Mouse (Mus musculus) gastrocnemius, postnatal 10 days (tissue): ENCODE measurements around the gene Ano9. TPM values are rescaled to one million over a fixed set of nuclear protein-coding genes. Genes with fewer than 3 reads are reported as not detected.

ENCODE experiments used
- DNase-seq: peaks from one replicate; pipeline ENCODE4 v3.0.0; 2021; ENCODE audit warnings: mixed read lengths
- total RNA-seq, 2 experiments: library from RNA; stranded (reverse); gene quantifications; 2 replicates each; pipeline ENCODE4 v1.2.3; 2021

The Ano9 gene
- total RNA-seq, 2 experiments from 2014 or later, result not detected

DNA sequence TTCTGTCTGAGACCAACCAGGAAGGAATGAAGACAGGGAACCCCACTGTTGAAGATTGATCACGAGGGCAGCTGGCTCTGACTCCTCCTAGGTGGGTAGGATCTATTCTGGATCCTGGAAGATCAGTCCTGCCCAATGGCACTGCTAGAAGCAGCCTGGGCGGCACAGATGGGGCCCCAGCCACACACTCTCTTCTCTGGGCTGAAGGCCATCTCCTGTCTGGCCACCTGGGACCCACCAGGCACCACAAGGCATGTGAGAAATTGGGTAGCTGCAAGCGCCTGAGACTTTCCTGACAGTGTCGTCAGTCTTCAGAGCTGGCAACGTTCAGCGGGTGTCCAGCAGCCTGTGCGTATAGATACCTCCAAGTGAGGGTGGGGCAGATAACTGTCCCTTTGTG lies 55.1 kb downstream of the Ano9 start:
- DNase-seq, result no peak

DNA sequence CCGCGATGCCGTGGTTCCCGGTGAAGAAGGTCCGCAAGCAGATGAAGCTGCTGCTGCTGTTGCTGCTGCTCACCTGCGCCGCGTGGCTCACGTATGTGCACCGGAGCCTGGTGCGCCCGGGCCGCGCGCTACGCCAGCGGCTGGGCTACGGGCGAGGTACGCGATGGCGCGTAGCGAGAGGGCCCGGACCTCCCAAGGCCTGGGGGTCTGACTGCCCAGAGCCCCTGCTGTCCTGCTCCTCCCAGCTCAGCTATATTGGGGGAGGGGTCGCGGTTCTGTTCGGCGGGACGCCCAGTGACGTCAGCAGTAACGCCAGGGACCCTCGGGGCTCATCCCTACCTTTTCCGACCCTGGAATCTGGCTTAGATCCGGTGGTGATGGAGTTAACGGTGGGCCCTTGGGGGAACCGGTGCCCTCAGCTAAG lies 56.3 kb downstream of the Ano9 start:
- DNase-seq, result no peak

DNA sequence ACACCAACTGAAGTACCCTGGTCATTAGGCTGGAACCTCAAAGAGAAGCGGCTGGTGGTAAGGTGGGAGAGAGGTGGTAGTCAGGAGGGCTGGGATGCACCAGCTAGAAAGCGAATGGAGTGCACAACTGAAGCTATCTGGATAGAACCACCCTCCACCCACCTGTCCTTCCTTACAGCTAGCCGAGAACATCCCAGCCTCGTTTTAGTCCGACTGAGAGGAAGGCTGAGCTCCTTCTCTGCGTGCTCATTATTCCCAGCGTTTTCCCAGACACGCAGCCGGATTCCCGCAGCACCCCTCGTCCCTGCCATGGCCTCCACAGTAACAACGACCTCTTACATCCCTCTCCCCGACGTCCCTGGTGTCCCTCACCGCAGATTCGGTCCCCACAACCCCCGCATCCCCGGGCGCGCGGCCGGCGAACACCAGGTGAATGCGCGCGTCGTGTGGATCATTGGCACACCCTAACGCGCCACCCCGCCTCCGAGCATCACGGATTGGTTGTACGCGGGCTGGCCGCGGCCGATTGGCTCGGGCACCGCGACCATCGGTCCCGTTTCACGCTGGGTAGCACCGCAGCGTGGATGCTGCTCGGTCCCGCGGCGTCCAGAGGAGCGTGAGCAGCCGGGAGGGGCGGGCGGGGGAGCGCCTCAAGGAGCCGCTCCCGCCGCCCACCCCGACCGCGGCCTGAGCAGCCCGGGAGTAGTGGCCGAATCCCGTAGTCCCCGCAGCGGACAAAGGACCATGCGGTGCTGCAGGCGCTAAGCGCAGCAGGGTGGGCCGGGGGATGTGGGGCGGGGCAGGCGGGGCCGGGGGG lies 57.0 kb downstream of the Ano9 start, which contains the start of gene B4galnt4:
TSS of gene B4galnt4 (plus strand) at position 679 of the 817 bp plus-strand sequence.
- peak; percentile 56 for DNase-seq

DNA sequence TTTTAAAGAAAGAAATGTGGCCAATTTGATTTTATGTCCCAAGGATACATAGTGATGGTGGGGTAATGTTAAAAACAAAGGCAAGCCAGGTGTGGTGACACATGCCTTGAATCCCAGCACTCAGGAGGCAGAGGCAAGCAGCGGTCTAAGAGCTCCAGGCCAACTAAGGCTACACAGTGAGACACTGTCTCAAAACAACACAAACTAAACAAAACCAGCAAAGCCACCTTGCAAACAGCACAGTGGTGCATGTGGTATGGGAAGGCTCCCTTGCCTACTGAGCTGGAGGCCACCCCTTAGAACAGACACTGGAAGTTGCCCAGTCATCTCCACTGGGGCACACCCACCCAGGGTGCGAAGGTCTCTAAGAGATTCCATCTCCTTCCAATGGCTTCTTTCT lies 57.7 kb downstream of the Ano9 start:
- no peak for DNase-seq

DNA sequence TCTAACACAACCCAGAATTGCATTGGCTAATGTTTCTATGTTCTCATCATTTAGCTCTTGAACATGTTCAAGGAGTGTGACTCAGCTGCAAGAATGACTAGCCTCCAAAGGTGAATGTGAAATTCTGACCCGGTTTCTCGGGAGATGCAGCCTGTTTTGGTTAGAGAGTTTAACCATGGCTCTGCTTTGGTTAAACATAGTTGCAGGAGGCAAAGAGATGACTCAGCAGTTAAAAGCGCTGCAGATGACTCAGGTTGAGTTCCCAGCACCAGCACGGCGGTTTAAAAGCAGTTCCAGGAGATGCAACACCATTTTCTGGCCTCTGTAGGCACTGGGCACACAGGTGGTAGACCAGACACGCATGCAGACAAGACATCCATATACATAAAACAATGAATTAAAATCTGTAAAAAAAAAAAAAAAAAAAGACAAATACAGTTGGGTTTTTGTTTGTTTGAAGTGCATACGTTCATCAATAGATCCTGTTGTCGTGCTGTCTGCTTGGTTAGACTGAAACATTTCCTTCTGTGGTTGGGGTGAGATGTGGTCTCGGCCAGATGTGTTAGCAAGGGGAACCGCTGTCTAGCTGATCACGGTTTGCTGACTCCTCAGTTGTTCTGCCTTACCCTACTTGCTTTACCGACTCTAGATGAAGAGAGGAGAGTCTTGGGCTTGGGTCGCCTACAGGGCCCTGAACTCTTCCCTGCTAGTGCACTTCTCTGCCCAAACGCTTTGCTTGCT lies 58.8 kb downstream of the Ano9 start:
- DNase-seq, result no peak

DNA sequence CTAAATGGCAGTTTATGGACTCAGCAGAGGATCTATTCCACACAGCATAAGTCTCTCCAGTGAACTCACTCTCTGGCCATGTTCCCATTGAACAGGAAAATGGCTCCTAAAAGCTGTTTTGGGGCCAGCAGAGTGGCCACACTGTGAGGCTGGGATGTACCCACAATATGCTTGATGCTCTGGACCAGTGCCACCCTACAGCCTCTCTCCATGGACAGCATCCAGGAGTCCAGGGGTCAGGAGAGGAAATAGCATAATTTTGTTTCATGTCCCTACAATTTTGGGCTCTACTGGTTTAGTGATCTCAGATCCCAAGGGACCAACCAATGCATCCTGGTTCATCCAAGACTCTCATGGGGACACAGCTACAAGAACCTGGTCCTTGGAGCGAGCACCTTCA lies 60.1 kb downstream of the Ano9 start:
- DNase-seq, result no peak

DNA sequence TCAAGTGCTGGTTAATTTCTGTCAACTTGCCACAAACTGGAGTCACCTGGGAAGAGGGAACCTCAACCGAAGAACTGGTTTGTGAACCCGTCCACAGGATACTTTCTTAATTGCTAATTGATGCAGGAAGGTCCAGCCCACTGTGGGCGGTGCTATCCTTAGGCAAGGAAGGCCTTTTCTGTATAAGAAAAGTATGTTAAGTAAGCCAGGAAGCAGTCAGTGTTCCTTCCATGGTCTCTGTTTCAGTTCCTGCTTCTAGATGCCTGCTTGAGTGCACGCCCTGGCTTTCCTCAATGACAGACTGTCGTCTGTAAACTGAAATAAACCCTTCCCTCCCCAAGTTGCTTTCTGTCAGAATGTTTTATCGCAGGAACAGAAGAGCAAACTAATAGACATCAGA lies 60.6 kb downstream of the Ano9 start:
- no peak for DNase-seq

DNA sequence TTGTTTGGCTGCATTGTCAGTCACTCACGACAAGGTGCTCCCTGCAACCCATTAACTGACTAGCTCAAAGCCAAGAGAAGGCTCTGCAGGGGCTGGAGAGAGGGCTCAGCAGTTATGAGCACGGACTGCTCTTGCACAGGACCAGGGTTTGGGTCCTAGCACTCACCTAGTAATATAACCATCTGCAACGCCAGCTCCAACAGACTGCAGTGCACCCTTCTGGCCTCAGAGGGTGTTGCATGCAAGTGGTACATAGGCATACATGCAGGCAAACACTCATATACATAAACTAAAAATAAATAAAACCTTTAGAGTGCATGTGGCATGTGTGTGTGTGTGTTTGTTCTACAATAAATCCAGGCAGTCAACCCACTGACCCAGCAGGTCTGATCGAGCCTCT lies 61.8 kb downstream of the Ano9 start:
- DNase-seq, result no peak

DNA sequence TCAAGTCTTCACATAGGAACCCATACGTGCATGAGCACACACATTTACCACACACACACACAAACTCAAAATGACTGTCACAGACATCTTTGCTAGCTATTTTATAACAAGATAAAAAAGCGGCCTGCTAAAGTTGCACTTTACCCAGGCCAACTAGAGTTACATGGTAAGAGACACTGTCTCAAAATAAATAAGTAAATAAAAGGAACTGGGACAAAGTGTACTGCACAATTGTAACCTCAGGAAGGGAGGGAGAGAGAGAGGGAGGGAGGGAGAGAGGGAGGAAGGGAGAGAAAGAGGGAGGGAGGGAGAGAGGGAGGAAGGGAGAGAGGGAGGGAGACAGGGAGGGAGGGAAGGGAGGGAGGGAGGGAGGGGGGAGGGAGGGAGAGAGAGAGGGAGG lies 65.2 kb downstream of the Ano9 start:
- no peak for DNase-seq

DNA sequence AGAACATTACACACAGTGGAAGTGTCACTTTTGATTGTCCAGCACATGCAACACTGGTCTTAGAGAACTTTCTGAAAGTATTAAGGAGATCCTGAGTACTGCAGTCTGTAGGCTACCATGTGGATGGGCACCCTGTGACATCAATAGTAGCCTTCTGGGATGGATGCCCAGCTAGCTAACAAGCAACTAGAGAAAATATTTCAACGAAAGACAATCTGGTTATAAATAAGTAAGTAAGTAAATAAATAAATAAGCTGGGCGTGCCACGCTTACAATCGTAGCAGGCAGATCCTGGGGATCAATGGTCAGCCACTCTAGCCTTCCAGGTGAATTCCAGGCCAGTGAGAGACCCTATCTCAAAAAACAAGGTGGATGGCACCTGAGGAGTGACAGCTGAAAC lies 65.6 kb downstream of the Ano9 start:
- DNase-seq, result no peak

Other genes starting within 250 kb of the Ano9 start
- gene Psmd13, start 235.8 kb downstream of the Ano9 start, total RNA-seq, result 100 to 1,000 TPM; 104 to 105 TPM
- gene Sirt3, start 235.5 kb downstream of the Ano9 start, total RNA-seq, result 10 to 100 TPM; 16.3 to 19.1 TPM
- gene Cox8b, start 217.4 kb downstream of the Ano9 start, total RNA-seq, result 1,000 to 10,000 TPM in 1 of 2 experiments, 100 to 1,000 TPM in 1; 998 to 1,003 TPM
- gene Nlrp6, start 196.9 kb downstream of the Ano9 start, total RNA-seq, result not detected
- 10 to 100 TPM in 1 of 2 experiments, 1 to 10 TPM in 1; 7.6 to 13.1 TPM for gene Pgghg, start 176.4 kb downstream of the Ano9 start, total RNA-seq
- 1 to 10 TPM in 1 of 2 experiments, under 1 TPM in 1; 0.54 to 6.9 TPM for gene Ifitm5, start 167.5 kb downstream of the Ano9 start, total RNA-seq
- gene Gm45717, start 161.9 kb downstream of the Ano9 start, total RNA-seq, result not detected
- gene Ifitm2, start 161.8 kb downstream of the Ano9 start, total RNA-seq, result 100 to 1,000 TPM; 142 to 180 TPM
- gene Ifitm1, start 150.6 kb downstream of the Ano9 start, total RNA-seq, result 1 to 10 TPM; 2.1 to 3.7 TPM
- 10 to 100 TPM; 54.7 to 70.0 TPM for gene Ifitm3, start 107.0 kb downstream of the Ano9 start, total RNA-seq
- gene Ifitm6, start 99.9 kb downstream of the Ano9 start, total RNA-seq, result under 1 TPM; 0.49 to 0.84 TPM
- gene Gm17387, start 88.7 kb downstream of the Ano9 start, total RNA-seq, result not detected
- gene B4galnt4, start 56.7 kb downstream of the Ano9 start, total RNA-seq, result under 1 TPM; 0.11 to 0.38 TPM
- not detected for gene Pkp3, start 39.6 kb downstream of the Ano9 start, total RNA-seq
- 1 to 10 TPM; 2.4 to 2.6 TPM for gene Sigirr, start 17.2 kb downstream of the Ano9 start, total RNA-seq
- gene Ptdss2, start 4.6 kb upstream of the Ano9 start, total RNA-seq, result 10 to 100 TPM; 16.8 to 18.0 TPM
- gene Rnh1, start 55.1 kb upstream of the Ano9 start, total RNA-seq, result 10 to 100 TPM; 52.9 to 56.0 TPM
- 100 to 1,000 TPM; 205 to 240 TPM for gene Hras, start 76.2 kb upstream of the Ano9 start, total RNA-seq
- 1 to 10 TPM; 2.7 to 3.2 TPM for gene Lrrc56, start 76.4 kb upstream of the Ano9 start, total RNA-seq
- not detected for gene Lmntd2, start 96.3 kb upstream of the Ano9 start, total RNA-seq
- 1 to 10 TPM; 2.1 to 2.8 TPM for gene Rassf7, start 98.1 kb upstream of the Ano9 start, total RNA-seq
- gene Phrf1, start 111.0 kb upstream of the Ano9 start, total RNA-seq, result 10 to 100 TPM; 29.8 to 37.0 TPM
- 1 to 10 TPM in 1 of 2 experiments, under 1 TPM in 1; 0.59 to 1.2 TPM for gene Irf7, start 148.7 kb upstream of the Ano9 start, total RNA-seq
- 1 to 10 TPM; 1.0 to 1.1 TPM for gene Cdhr5, start 159.0 kb upstream of the Ano9 start, total RNA-seq
- 1 to 10 TPM in 1 of 2 experiments, under 1 TPM in 1; 0.99 to 2.5 TPM for gene Sct, start 161.3 kb upstream of the Ano9 start, total RNA-seq
- under 1 TPM; 0.70 to 0.99 TPM for gene Drd4, start 174.2 kb upstream of the Ano9 start, total RNA-seq
- 10 to 100 TPM; 24.6 to 28.7 TPM for gene Deaf1, start 209.9 kb upstream of the Ano9 start, total RNA-seq
- gene Tmem80, start 209.9 kb upstream of the Ano9 start, total RNA-seq, result 10 to 100 TPM; 12.1 to 12.8 TPM
- gene Eps8l2, start 221.1 kb upstream of the Ano9 start, total RNA-seq, result 1 to 10 TPM; 1.5 to 2.3 TPM